Comparison of ENCODE assay signal across 8 mouse cellular contexts in the genomic region with DNA sequence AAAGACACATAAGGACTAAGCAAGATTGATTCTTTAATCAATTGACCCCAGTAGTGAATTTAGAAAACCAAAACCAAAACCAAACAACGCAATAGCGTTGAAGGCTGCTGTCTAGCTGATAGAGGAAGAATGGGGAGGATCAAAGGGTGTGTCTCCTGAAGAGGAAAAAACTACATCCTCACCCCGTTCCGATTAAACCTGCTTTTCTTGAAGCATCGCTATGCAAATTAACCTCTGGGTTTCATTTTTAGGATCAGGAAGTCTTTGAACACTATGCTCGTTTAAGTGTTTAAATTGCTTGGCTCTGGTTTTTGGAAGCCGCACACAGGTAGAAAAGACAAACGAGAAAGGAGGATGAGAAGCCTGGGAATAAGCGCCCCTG. TPM values are rescaled to one million over a fixed set of nuclear protein-coding genes. Genes with fewer than 3 reads are reported as not detected.
A peak's percentile ranks its signal among the peaks of the same experiment; 100 is the strongest.
DNase-seq lines count a peak whose midpoint lies in the region; ATAC-seq and TF ChIP-seq lines count a peak whose summit lies in the region.

No protein-coding gene starts in this region.

- H3K4me1 ChIP-seq in heart, adult 2 months (ENCODE audit: control insufficient read depth, insufficient read depth, low read length): peaks cover 3% of the 10 kb centered on the region; the same call in 1 of the 2 replicates
- H3K4me1 ChIP-seq in forebrain, embryonic 11.5 days (replicated peaks; ENCODE audit: control insufficient read depth, insufficient read depth, low read length): peaks cover 2% of the 10 kb centered on the region; the same call in 1 of the 2 replicates
- H3K4me1 ChIP-seq in liver, embryonic 14.5 days (replicated peaks; ENCODE audit: control insufficient read depth in 2 of 2, insufficient read depth in 2 of 2, low read length in 1 of 2): peaks cover 12 to 16% of the 10 kb centered on the region in 2 experiments
- 0 out of 2 replicates have a peak, but pooled peaks cover 7% of the 10 kb centered on the region for H3K4me1 ChIP-seq in stomach, embryonic 14.5 days (ENCODE audit: control insufficient read depth, insufficient read depth, low read length)

- TF ChIP-seq CTCF in heart, adult 2 months (IDR thresholded peaks at IDR 0.05): no peak
- no peak for TF ChIP-seq CTCF in liver, embryonic 14.5 days (IDR thresholded peaks at IDR 0.05; ENCODE audit: low read depth)

- no peaks in the 10 kb centered on the region for H3K36me3 ChIP-seq in heart, adult 2 months (ENCODE audit: control insufficient read depth, insufficient read depth, low read length)
- H3K36me3 ChIP-seq in forebrain, embryonic 11.5 days (ENCODE audit: control insufficient read depth, insufficient read depth, low read length): no peaks in the 10 kb centered on the region
- H3K36me3 ChIP-seq in liver, embryonic 14.5 days (replicated peaks; ENCODE audit: control insufficient read depth, insufficient read depth, low read depth): no peaks in the 10 kb centered on the region
- H3K36me3 ChIP-seq in stomach, embryonic 14.5 days (ENCODE audit: control insufficient read depth, insufficient read depth, low read length): no peaks in the 10 kb centered on the region; the same call in 1 of the 2 replicates

- WGBS in heart, adult 2 months: 28% methylated on average over 9 of the region's 9 CpGs
- 21% methylated on average over 9 of the region's 9 CpGs for WGBS in forebrain, embryonic 11.5 days
- 8% methylated on average over 9 of the region's 9 CpGs for WGBS in liver, embryonic 14.5 days (ENCODE audit: insufficient replicate concordance)
- 16% methylated on average over 9 of the region's 9 CpGs for WGBS in stomach, embryonic 14.5 days

- ATAC-seq in forebrain, embryonic 11.5 days (replicated peaks; ENCODE audit: low FRiP score): no peak
- no peak for ATAC-seq in liver, embryonic 14.5 days (ENCODE audit: insufficient read depth)
- no peak for ATAC-seq in stomach, embryonic 14.5 days (ENCODE audit: insufficient number of reproducible peaks, insufficient read depth, low FRiP score, low read depth)

- peaks cover 2% of the 10 kb centered on the region; the same call in 1 of the 2 replicates for H3K79me2 ChIP-seq in heart, adult 2 months (replicated peaks; ENCODE audit: control insufficient read depth, insufficient read depth, low read length)

- TF ChIP-seq POLR2A in heart, adult 2 months (IDR thresholded peaks at IDR 0.05; ENCODE audit: insufficient read depth, low read depth, low read length): no peak

- TF ChIP-seq EP300 in heart, adult 2 months (IDR thresholded peaks at IDR 0.05; ENCODE audit: insufficient read depth, low read depth, low read length): no peak
- TF ChIP-seq EP300 in liver, embryonic 14.5 days (IDR thresholded peaks at IDR 0.05; ENCODE audit: low read depth): no peak

- no peaks in the 10 kb centered on the region for H3K27me3 ChIP-seq in heart, adult 2 months (ENCODE audit: control insufficient read depth, insufficient read depth, low read length)
- peaks cover 3% of the 10 kb centered on the region; the same call in 1 of the 2 replicates for H3K27me3 ChIP-seq in forebrain, embryonic 11.5 days (ENCODE audit: control insufficient read depth, insufficient read depth, low read length)
- H3K27me3 ChIP-seq in liver, embryonic 14.5 days (ENCODE audit: control insufficient read depth, insufficient read depth, low read length): peaks cover 6% of the 10 kb centered on the region
- no peaks in the 10 kb centered on the region for H3K27me3 ChIP-seq in stomach, embryonic 14.5 days (ENCODE audit: control insufficient read depth, insufficient read depth, low read length)

- intact Hi-C loops in heart, adult 2 months (cut with DNase I): loop anchor here (5.0 kb wide), 2 partner anchors 49 to 51 kb away; partner anchors contain the start of genes Gart, Ifngr2 and Son

- H3K9me3 ChIP-seq in forebrain, embryonic 11.5 days (ENCODE audit: control insufficient read depth, low read length): no peaks in the 10 kb centered on the region
- H3K9me3 ChIP-seq in liver, embryonic 14.5 days (ENCODE audit: control insufficient read depth, low read length): no peaks in the 10 kb centered on the region
- no peaks in the 10 kb centered on the region for H3K9me3 ChIP-seq in stomach, embryonic 14.5 days (ENCODE audit: control insufficient read depth, low read depth, low read length)

- H3K27ac ChIP-seq in heart, adult 2 months: no peak overlapping the region
- H3K27ac ChIP-seq in forebrain, embryonic 11.5 days (ENCODE audit: low read depth, low read length): no peak overlapping the region
- no peak overlapping the region for H3K27ac ChIP-seq in liver, embryonic 14.5 days
- no peak overlapping the region for H3K27ac ChIP-seq in stomach, embryonic 14.5 days (ENCODE audit: low read length)

- H3K4me3 ChIP-seq in heart, adult 2 months: peak overlapping the region; percentile 86
- H3K4me3 ChIP-seq in forebrain, embryonic 11.5 days (ENCODE audit: low read depth, low read length): peak overlapping the region; percentile 79
- H3K4me3 ChIP-seq in liver, embryonic 14.5 days (ENCODE audit: insufficient read depth in 1 of 2, low read depth in 2 of 2, low read length in 2 of 2): peak overlapping the region; percentile 65 to 68
- H3K4me3 ChIP-seq in stomach, embryonic 14.5 days (ENCODE audit: low read depth, low read length): peak overlapping the region; percentile 56

- no peak overlapping the region; the same call in 1 of the 2 replicates for H3K9ac ChIP-seq in heart, adult 2 months (ENCODE audit: low read depth, low read length)
- H3K9ac ChIP-seq in forebrain, embryonic 11.5 days (ENCODE audit: low read length): peak overlapping the region; percentile 72
- peak overlapping the region; percentile 20 for H3K9ac ChIP-seq in liver, embryonic 14.5 days (replicated peaks)
- no peak overlapping the region for H3K9ac ChIP-seq in stomach, embryonic 14.5 days (replicated peaks; ENCODE audit: low read depth, low read length)

- peak overlapping the region; percentile 88 for H3K4me2 ChIP-seq in forebrain, embryonic 11.5 days (ENCODE audit: low read depth, low read length, severe bottlenecking)
- peak overlapping the region; percentile 98 for H3K4me2 ChIP-seq in liver, embryonic 14.5 days (ENCODE audit: low read depth)
- H3K4me2 ChIP-seq in stomach, embryonic 14.5 days (replicated peaks; ENCODE audit: low read depth, low read length): peak overlapping the region; percentile 84

- no peak for DNase-seq in heart, adult 2 months
- no peak for DNase-seq in heart, adult 18-20 months
- peak; percentile 41 to 53 for DNase-seq in B cell, adult 2 months
- no peak for DNase-seq in forebrain, embryonic 11.5 days (ENCODE audit: low spot score)
- DNase-seq in liver, embryonic 14.5 days (ENCODE audit: low read depth in 3 of 3, low spot score in 3 of 3): peak in 2 of 3 experiments; percentile 20 to 37
- no peak for DNase-seq in adipocyte (ENCODE audit: low spot score)
- no peak for DNase-seq in layer of hippocampus, postnatal 25 days (ENCODE audit: extremely low spot score in 1 of 2, low spot score in 1 of 2)

RNA-seq across cellular contexts. Expression of gene Tmem50b, which starts 1.2 kb away (rescaled TPM):
- total RNA-seq in heart, adult 2 months (2021): 10 to 100 TPM; 47.0 to 62.7 TPM
- polyA plus RNA-seq in heart, adult 2 months (2012; rRNA removed): 63.4 and 99.8 TPM in 2 replicates
- 10 to 100 TPM; 42.4 to 46.6 TPM for total RNA-seq in heart, adult 18-20 months (2021)
- polyA plus RNA-seq in forebrain, embryonic 11.5 days (2014; fragmentation: Nextera tagmentation; extraction: Ambion mirVana): 36.4 and 42.4 TPM in 2 replicates
- polyA plus RNA-seq in liver, embryonic 14.5 days (2012; rRNA removed): 2.5 and 2.8 TPM in 2 replicates
- 5.0 TPM in 2 replicates for polyA plus RNA-seq in liver, embryonic 14.5 days (2014; fragmentation: Nextera tagmentation; extraction: Ambion mirVana)
- polyA plus RNA-seq in stomach, embryonic 14.5 days (2014; fragmentation: Nextera tagmentation; extraction: Ambion mirVana): 29.7 and 33.3 TPM in 2 replicates
- 100 to 1,000 TPM; 105 to 120 TPM for total RNA-seq in layer of hippocampus, postnatal 25 days (2021)

RNA-seq across cellular contexts. Expression of gene Dnajc28, which starts 22.4 kb away (rescaled TPM):
- total RNA-seq in heart, adult 2 months (2021): 10 to 100 TPM; 31.1 to 34.1 TPM
- polyA plus RNA-seq in heart, adult 2 months (2012; rRNA removed): 9.8 and 19.5 TPM in 2 replicates
- total RNA-seq in heart, adult 18-20 months (2021): 10 to 100 TPM; 35.1 to 40.1 TPM
- polyA plus RNA-seq in forebrain, embryonic 11.5 days (2014; fragmentation: Nextera tagmentation; extraction: Ambion mirVana): 4.5 and 4.7 TPM in 2 replicates
- polyA plus RNA-seq in liver, embryonic 14.5 days (2012; rRNA removed): 0.53 and 0.71 TPM in 2 replicates
- polyA plus RNA-seq in liver, embryonic 14.5 days (2014; fragmentation: Nextera tagmentation; extraction: Ambion mirVana): 1.6 and 1.8 TPM in 2 replicates
- 2.7 and 4.1 TPM in 2 replicates for polyA plus RNA-seq in stomach, embryonic 14.5 days (2014; fragmentation: Nextera tagmentation; extraction: Ambion mirVana)
- 10 to 100 TPM in 1 of 2 experiments, 1 to 10 TPM in 1; 8.2 to 10.3 TPM for total RNA-seq in layer of hippocampus, postnatal 25 days (2021)

RNA-seq across cellular contexts. Expression of gene Ifngr2, which starts 49.5 kb away (rescaled TPM):
- 100 to 1,000 TPM; 120 TPM for total RNA-seq in heart, adult 2 months (2021)
- polyA plus RNA-seq in heart, adult 2 months (2012; rRNA removed): 100 and 140 TPM in 2 replicates
- total RNA-seq in heart, adult 18-20 months (2021): 100 to 1,000 TPM; 121 to 129 TPM
- polyA plus RNA-seq in forebrain, embryonic 11.5 days (2014; fragmentation: Nextera tagmentation; extraction: Ambion mirVana): 28.8 and 31.6 TPM in 2 replicates
- 3.9 and 4.9 TPM in 2 replicates for polyA plus RNA-seq in liver, embryonic 14.5 days (2012; rRNA removed)
- polyA plus RNA-seq in liver, embryonic 14.5 days (2014; fragmentation: Nextera tagmentation; extraction: Ambion mirVana): 13.1 and 13.5 TPM in 2 replicates
- polyA plus RNA-seq in stomach, embryonic 14.5 days (2014; fragmentation: Nextera tagmentation; extraction: Ambion mirVana): 44.0 and 51.8 TPM in 2 replicates
- 10 to 100 TPM; 61.5 to 71.9 TPM for total RNA-seq in layer of hippocampus, postnatal 25 days (2021)

RNA-seq across cellular contexts. Expression of gene Gart, which starts 50.4 kb away (rescaled TPM):
- total RNA-seq in heart, adult 2 months (2021): 10 to 100 TPM; 62.7 to 66.2 TPM
- polyA plus RNA-seq in heart, adult 2 months (2012; rRNA removed): 25.0 and 43.4 TPM in 2 replicates
- 10 to 100 TPM; 53.7 to 69.4 TPM for total RNA-seq in heart, adult 18-20 months (2021)
- polyA plus RNA-seq in forebrain, embryonic 11.5 days (2014; fragmentation: Nextera tagmentation; extraction: Ambion mirVana): 145 and 150 TPM in 2 replicates
- polyA plus RNA-seq in liver, embryonic 14.5 days (2012; rRNA removed): 35.1 and 42.3 TPM in 2 replicates
- polyA plus RNA-seq in liver, embryonic 14.5 days (2014; fragmentation: Nextera tagmentation; extraction: Ambion mirVana): 61.3 and 75.1 TPM in 2 replicates
- 95.8 and 114 TPM in 2 replicates for polyA plus RNA-seq in stomach, embryonic 14.5 days (2014; fragmentation: Nextera tagmentation; extraction: Ambion mirVana)
- 10 to 100 TPM; 46.6 to 47.7 TPM for total RNA-seq in layer of hippocampus, postnatal 25 days (2021)

RNA-seq across cellular contexts. Expression of gene Son, which starts 50.9 kb away (rescaled TPM):
- 100 to 1,000 TPM; 134 to 135 TPM for total RNA-seq in heart, adult 2 months (2021)
- polyA plus RNA-seq in heart, adult 2 months (2012; rRNA removed): 111 and 218 TPM in 2 replicates
- 100 to 1,000 TPM; 120 to 135 TPM for total RNA-seq in heart, adult 18-20 months (2021)
- 140 and 150 TPM in 2 replicates for polyA plus RNA-seq in forebrain, embryonic 11.5 days (2014; fragmentation: Nextera tagmentation; extraction: Ambion mirVana)
- polyA plus RNA-seq in liver, embryonic 14.5 days (2012; rRNA removed): 48.2 and 64.2 TPM in 2 replicates
- polyA plus RNA-seq in liver, embryonic 14.5 days (2014; fragmentation: Nextera tagmentation; extraction: Ambion mirVana): 42.9 and 45.0 TPM in 2 replicates
- polyA plus RNA-seq in stomach, embryonic 14.5 days (2014; fragmentation: Nextera tagmentation; extraction: Ambion mirVana): 181 and 182 TPM in 2 replicates
- total RNA-seq in layer of hippocampus, postnatal 25 days (2021): 100 to 1,000 TPM; 212 to 264 TPM

Comparison
In these comparisons a context has a peak if more than half of its experiments do, and no peak if none do; other contexts are left out.
1. DNase-seq: peak in B cell, adult 2 months (2 of 2) and liver, embryonic 14.5 days (2 of 3); none in heart, adult 2 months (0 of 2), heart, adult 18-20 months (0 of 2), forebrain, embryonic 11.5 days (single experiment), adipocyte (single experiment) and layer of hippocampus, postnatal 25 days (0 of 2).
2. H3K9ac ChIP-seq: peak in forebrain, embryonic 11.5 days (single experiment) and liver, embryonic 14.5 days (single experiment); none in heart, adult 2 months (single experiment) and stomach, embryonic 14.5 days (single experiment).
3. Peak in every context shown above with its lines, with median percentiles within 50 percentile points of each other: H3K4me3 ChIP-seq and H3K4me2 ChIP-seq.